13 mouse cellular contexts compared by ENCODE assay signal in genomic region chr5:91366925-91367324, GRCm38 (mm10). TPM values are rescaled to one million over a fixed set of nuclear protein-coding genes. Genes with fewer than 3 reads are reported as not detected.
A peak's percentile ranks its signal among the peaks of the same experiment; 100 is the strongest.
DNase-seq lines count a peak whose midpoint lies in the region; ATAC-seq and TF ChIP-seq lines count a peak whose summit lies in the region.
"Had no signal": no experiment of that assay in that cellular context is flagged by ENCODE, and none has a peak within 500 bp of the region (broad histone marks: within the 10 kb centered on the region; RNA-seq: fewer than 3 reads in every experiment).

No protein-coding gene starts in this region.

- intact Hi-C loops in left cerebral cortex, postnatal 14 days (cut with DNase I), result no loop called here
- intact Hi-C loops in gastrocnemius, adult 2 months (cut with DNase I), result no loop called here

- no peak overlapping the region for H3K4me2 ChIP-seq in forebrain, embryonic 14.5 days (ENCODE audit: low read length)
- no peak overlapping the region for H3K4me2 ChIP-seq in forebrain, embryonic 15.5 days (replicated peaks)
- H3K4me2 ChIP-seq: hindbrain, embryonic 15.5 days; limb, embryonic 12.5 days; midbrain, embryonic 12.5 days had no signal

- TF ChIP-seq CTCF in gastrocnemius, adult 2 months (IDR thresholded peaks at IDR 0.05), result no peak

- H3K27ac ChIP-seq in forebrain, embryonic 14.5 days (ENCODE audit: low read depth, low read length), result no peak overlapping the region
- H3K27ac ChIP-seq in forebrain, embryonic 15.5 days (replicated peaks), result no peak overlapping the region
- no peak overlapping the region for H3K27ac ChIP-seq in gastrocnemius, adult 2 months
- H3K27ac ChIP-seq: forebrain, embryonic 10.5 days; hindbrain, embryonic 15.5 days; limb, embryonic 12.5 days; midbrain, embryonic 12.5 days had no signal

- no peaks in the 10 kb centered on the region for H3K9me3 ChIP-seq in forebrain, embryonic 14.5 days (replicated peaks; ENCODE audit: control insufficient read depth, low read length)
- no peaks in the 10 kb centered on the region for H3K9me3 ChIP-seq in forebrain, embryonic 15.5 days
- H3K9me3 ChIP-seq: forebrain, embryonic 10.5 days; hindbrain, embryonic 15.5 days; limb, embryonic 12.5 days; midbrain, embryonic 12.5 days had no signal

- ATAC-seq in forebrain, embryonic 14.5 days, result no peak
- no peak for ATAC-seq in forebrain, embryonic 15.5 days (replicated peaks)

- peak; percentile 26 for DNase-seq in forebrain, embryonic 14.5 days (ENCODE audit: low spot score)
- peak; percentile 20 to 36 for DNase-seq in left cerebral cortex, postnatal 14 days (ENCODE audit: low spot score in 2 of 2)
- DNase-seq in left cerebral cortex, adult 11 months (ENCODE audit: low spot score), result no peak
- DNase-seq in Muller cell, postnatal 12 days (ENCODE audit: inconsistent ontology term), result peak; percentile 94
- DNase-seq in cerebellum, adult 8-10 months, result peak; percentile 56
- DNase-seq in gastrocnemius, adult 2 months, result no peak
- DNase-seq in adrenal gland, postnatal 10 days, result no peak
- DNase-seq: adrenal gland, postnatal 14 days had no signal

- no peaks in the 10 kb centered on the region for H3K27me3 ChIP-seq in forebrain, embryonic 14.5 days (replicated peaks; ENCODE audit: control insufficient read depth, insufficient read depth, low read length)
- no peaks in the 10 kb centered on the region for H3K27me3 ChIP-seq in forebrain, embryonic 15.5 days
- H3K27me3 ChIP-seq: hindbrain, embryonic 15.5 days; limb, embryonic 12.5 days; midbrain, embryonic 12.5 days had no signal

- H3K9ac ChIP-seq in forebrain, embryonic 14.5 days (ENCODE audit: low read length), result no peak overlapping the region
- H3K9ac ChIP-seq in forebrain, embryonic 15.5 days (replicated peaks), result no peak overlapping the region
- H3K9ac ChIP-seq: hindbrain, embryonic 15.5 days; limb, embryonic 12.5 days; midbrain, embryonic 12.5 days had no signal

- H3K4me1 ChIP-seq in forebrain, embryonic 14.5 days (ENCODE audit: control insufficient read depth, insufficient read depth, low read length), result no peaks in the 10 kb centered on the region
- peaks cover 6% of the 10 kb centered on the region for H3K4me1 ChIP-seq in forebrain, embryonic 15.5 days
- H3K4me1 ChIP-seq: forebrain, embryonic 10.5 days; hindbrain, embryonic 15.5 days; midbrain, embryonic 12.5 days had no signal

- H3K36me3 ChIP-seq in forebrain, embryonic 14.5 days (ENCODE audit: control insufficient read depth, insufficient read depth, low read length), result no peaks in the 10 kb centered on the region
- H3K36me3 ChIP-seq in forebrain, embryonic 15.5 days, result no peaks in the 10 kb centered on the region
- H3K36me3 ChIP-seq: forebrain, embryonic 10.5 days; hindbrain, embryonic 15.5 days; limb, embryonic 12.5 days; midbrain, embryonic 12.5 days had no signal

- WGBS in forebrain, embryonic 14.5 days, result 79% methylated on average over 10 of the region's 10 CpGs
- WGBS in forebrain, embryonic 15.5 days, result 72% methylated on average over 10 of the region's 10 CpGs

- H3K4me3 ChIP-seq in forebrain, embryonic 14.5 days (ENCODE audit: low read depth, low read length), result no peak overlapping the region
- H3K4me3 ChIP-seq in forebrain, embryonic 15.5 days, result no peak overlapping the region
- no peak overlapping the region for H3K4me3 ChIP-seq in gastrocnemius, adult 2 months
- H3K4me3 ChIP-seq: forebrain, embryonic 10.5 days; hindbrain, embryonic 15.5 days; limb, embryonic 12.5 days; midbrain, embryonic 12.5 days had no signal

RNA-seq across cellular contexts. Expression of gene Btc, which starts 35.9 kb away (rescaled TPM):
- 0.14 and 0.15 TPM in 2 replicates for polyA plus RNA-seq in forebrain, embryonic 14.5 days (2014; fragmentation: Nextera tagmentation; extraction: Ambion mirVana)
- polyA plus RNA-seq in forebrain, embryonic 15.5 days (2015; fragmentation: Nextera tagmentation; extraction: Ambion mirVana), result 0.13 and 0.14 TPM in 2 replicates
- total RNA-seq in left cerebral cortex, postnatal 14 days (2021), result under 1 TPM; 0.37 to 0.49 TPM
- under 1 TPM; 0.15 to 0.67 TPM for total RNA-seq in gastrocnemius, adult 2 months (2021)
- total RNA-seq in adrenal gland, postnatal 10 days (2021), result 1 to 10 TPM; 2.2 to 6.4 TPM
- polyA plus RNA-seq: forebrain, embryonic 10.5 days; hindbrain, embryonic 15.5 days; midbrain, embryonic 12.5 days had no signal

Comparison
In these comparisons a context has a peak if more than half of its experiments do, and no peak if none do; other contexts are left out.
1. DNase-seq: peak in forebrain, embryonic 14.5 days (single experiment), left cerebral cortex, postnatal 14 days (2 of 2), Muller cell, postnatal 12 days (single experiment) and cerebellum, adult 8-10 months (single experiment); none in left cerebral cortex, adult 11 months (single experiment), gastrocnemius, adult 2 months (single experiment) and adrenal gland, postnatal 10 days (single experiment).